Mouse (Mus musculus): ENCODE measurements at regions not wholly inside any gene's neighbourhood (a gene's known extent, or its start where the extent isn't known, plus 50 kb on each side); places are given as distances from the start of the nearest gene placed in this dataset.
A peak's percentile ranks its signal among the peaks of the same experiment; 100 is the strongest.

GRCm38 (mm10) chr17:64382894-64383293 is 51.2 kb upstream of the Pja2 start:
- no peak for DNase-seq (ENCODE audit: low spot score in 2 of 2)

GRCm38 (mm10) chr17:64383600-64383999 is 51.9 kb upstream of the Pja2 start:
- DNase-seq (ENCODE audit: low spot score in 2 of 2) = no peak

GRCm38 (mm10) chr17:64390349-64390748 is 58.6 kb upstream of the Pja2 start:
- no peak for DNase-seq (ENCODE audit: low spot score in 2 of 2)

GRCm38 (mm10) chr17:64397254-64397897 is 65.7 kb upstream of the Pja2 start:
- no peak for DNase-seq (ENCODE audit: low spot score in 2 of 2)

- no peak for DNase-seq (ENCODE audit: low spot score in 2 of 2)
Observed at GRCm38 (mm10) chr17:64398114-64398692, 66.5 kb upstream of the Pja2 start.

- DNase-seq (ENCODE audit: low spot score in 2 of 2) = no peak
Observed at GRCm38 (mm10) chr17:64398708-64399107, 67.0 kb upstream of the Pja2 start.

- no peak for DNase-seq (ENCODE audit: low spot score in 2 of 2)
Observed at GRCm38 (mm10) chr17:64406742-64407254, 75.1 kb upstream of the Pja2 start.

- peak; percentile 36 to 54 for DNase-seq (ENCODE audit: low spot score in 2 of 2)
Observed at GRCm38 (mm10) chr17:64407255-64408011, 75.7 kb upstream of the Pja2 start.

GRCm38 (mm10) chr17:64425811-64426210 is 94.1 kb upstream of the Pja2 start:
- DNase-seq (ENCODE audit: low spot score in 2 of 2) = no peak

- DNase-seq (ENCODE audit: low spot score in 2 of 2) = no peak
Observed at GRCm38 (mm10) chr17:64426536-64426935, 94.8 kb upstream of the Pja2 start.

GRCm38 (mm10) chr17:64439571-64439970 is 107.9 kb upstream of the Pja2 start:
- DNase-seq (ENCODE audit: low spot score in 2 of 2) = no peak

GRCm38 (mm10) chr17:64454736-64455135 is 123.0 kb upstream of the Pja2 start:
- DNase-seq (ENCODE audit: low spot score in 2 of 2) = no peak

GRCm38 (mm10) chr17:64466273-64466672 is 134.3 kb upstream of the Man2a1 start:
- no peak for DNase-seq (ENCODE audit: low spot score in 2 of 2)

GRCm38 (mm10) chr17:64466746-64467145 is 133.8 kb upstream of the Man2a1 start:
- DNase-seq (ENCODE audit: low spot score in 2 of 2) = no peak

- DNase-seq (ENCODE audit: low spot score in 2 of 2) = no peak
Observed at GRCm38 (mm10) chr17:64467297-64467696, 133.2 kb upstream of the Man2a1 start.

GRCm38 (mm10) chr17:64469754-64470400 is 130.7 kb upstream of the Man2a1 start:
- DNase-seq (ENCODE audit: low spot score in 2 of 2) = no peak

GRCm38 (mm10) chr17:64480607-64481038 is 119.9 kb upstream of the Man2a1 start:
- no peak for DNase-seq (ENCODE audit: low spot score in 2 of 2)

- no peak for DNase-seq (ENCODE audit: low spot score in 2 of 2)
Observed at GRCm38 (mm10) chr17:64484835-64485234, 115.7 kb upstream of the Man2a1 start.

- DNase-seq (ENCODE audit: low spot score in 2 of 2) = no peak
Observed at GRCm38 (mm10) chr17:64489769-64490335, 110.7 kb upstream of the Man2a1 start.

GRCm38 (mm10) chr17:64490664-64491063 is 109.9 kb upstream of the Man2a1 start:
- no peak for DNase-seq (ENCODE audit: low spot score in 2 of 2)

- no peak for DNase-seq (ENCODE audit: low spot score in 2 of 2)
Observed at GRCm38 (mm10) chr17:64491922-64492353, 108.6 kb upstream of the Man2a1 start.

All from layer of hippocampus, adult 8-10 months (tissue).